Mouse (Mus musculus) kidney, adult 2 months (tissue): Measurements from ENCODE around the gene Dchs1. TPM values are rescaled to one million over a fixed set of nuclear protein-coding genes. Genes with fewer than 3 reads are reported as not detected.

ENCODE experiments used
- DNase-seq: peaks from one replicate; pipeline ENCODE4 v3.0.0; 2021
- H3K27ac ChIP-seq: fragments of 200-500 bp; 2 replicates; pipeline ENCODE4 v1.5.1; 2012; ENCODE audit warnings: low read depth, low read length, control low read depth, inconsistent platforms; ENCODE audit not compliant: insufficient read depth
- H3K27me3 ChIP-seq: fragments of 200-500 bp; replicated peaks from 2 replicates; pipeline ENCODE4 v1.6.1; 2012; ENCODE audit warnings: mild to moderate bottlenecking, moderate library complexity, low read length, inconsistent platforms; ENCODE audit not compliant: control insufficient read depth, insufficient read depth
- H3K36me3 ChIP-seq: fragments of 200-500 bp; 2 replicates; pipeline ENCODE4 v1.6.1; 2012; ENCODE audit warnings: mild to moderate bottlenecking, moderate library complexity, low read length, inconsistent platforms; ENCODE audit not compliant: control insufficient read depth, insufficient read depth
- H3K4me1 ChIP-seq: fragments of 200-500 bp; 2 replicates; pipeline ENCODE4 v1.6.1; 2011; ENCODE audit warnings: low read length; ENCODE audit not compliant: control insufficient read depth, insufficient read depth
- H3K4me3 ChIP-seq: fragments of 200-500 bp; 2 replicates; pipeline ENCODE4 v1.5.1; 2011; ENCODE audit warnings: mild to moderate bottlenecking, low read depth, low read length, control low read depth; ENCODE audit not compliant: insufficient read depth
- CTCF ChIP-seq: fragments of 200-500 bp; conservative IDR thresholded peaks from 2 replicates; pipeline ENCODE4 v1.5.1; 2011; ENCODE audit warnings: low read depth, mild to moderate bottlenecking, control low read depth, low read length, moderate library complexity, mixed read lengths; ENCODE audit not compliant: insufficient read depth, insufficient read length
- POLR2A ChIP-seq: fragments of 200-500 bp; IDR thresholded peaks from one replicate; pipeline ENCODE4 v1.6.1; 2011; ENCODE audit warnings: low read depth, low read length, control low read depth
- WGBS: fragments of 180-500 bp; shearing (Covaris S2); methylation state at CpG from one replicate; pipeline ENCODE4 v1.1.7; 2018; 5-methylcytosine and 5-hydroxymethylcytosine counted together
- polyA plus RNA-seq: library from polyadenylated mRNA; depleted of rRNA; stranded (reverse); fragments of >200 nt; gene quantifications from 2 replicates; pipeline ENCODE4 v1.2.3, GENCODE M21; 2012

The Dchs1 gene
- polyA plus RNA-seq, 1 experiment: 5.9 TPM

- Histone ChIP-seq H3K27ac (no peak overlapping the region), H3K4me1 (no peaks in the 10 kb centered on the region), H3K36me3 (no peaks in the 10 kb centered on the region), H3K4me3 (no peak overlapping the region), H3K27me3 (no peaks in the 10 kb centered on the region)
- no peak for DNase-seq
- 70% methylated on average over 5 of the region's 5 CpGs for WGBS
- TF ChIP-seq POLR2A (no peak), CTCF (no peak)
Observed at GRCm38 (mm10) chr7:105773041-105773440, 14.4 kb downstream of the Dchs1 start.

- DNase-seq: no peak
- Histone ChIP-seq H3K36me3 (no peaks in the 10 kb centered on the region), H3K4me1 (no peaks in the 10 kb centered on the region), H3K27me3 (no peaks in the 10 kb centered on the region), H3K27ac (no peak overlapping the region), H3K4me3 (no peak overlapping the region)
- 94% methylated on average over 15 of the region's 15 CpGs for WGBS
- TF ChIP-seq POLR2A (no peak), CTCF (no peak)
Observed at GRCm38 (mm10) chr7:105772331-105772730, 15.1 kb downstream of the Dchs1 start.

- 69% methylated on average over 3 of the region's 3 CpGs for WGBS
- Histone ChIP-seq H3K27ac (no peak overlapping the region), H3K4me1 (no peaks in the 10 kb centered on the region), H3K4me3 (no peak overlapping the region), H3K36me3 (no peaks in the 10 kb centered on the region), H3K27me3 (no peaks in the 10 kb centered on the region)
- DNase-seq: peak; percentile 43
- TF ChIP-seq POLR2A (no peak), CTCF (no peak)
Observed at GRCm38 (mm10) chr7:105769959-105770358, 17.5 kb downstream of the Dchs1 start.

- Histone ChIP-seq H3K36me3 (no peaks in the 10 kb centered on the region; the same call in 1 of the 2 replicates), H3K27me3 (no peaks in the 10 kb centered on the region), H3K4me3 (no peak overlapping the region), H3K27ac (peak overlapping the region; percentile 53), H3K4me1 (no peaks in the 10 kb centered on the region)
- WGBS: 36% methylated on average over 6 of the region's 6 CpGs
- TF ChIP-seq POLR2A (no peak), CTCF (no peak)
- DNase-seq: peak; percentile 68
Observed at GRCm38 (mm10) chr7:105767729-105768165, 19.7 kb downstream of the Dchs1 start.

- DNase-seq: no peak
- Histone ChIP-seq H3K4me3 (no peak overlapping the region), H3K27me3 (no peaks in the 10 kb centered on the region), H3K27ac (no peak overlapping the region), H3K4me1 (no peaks in the 10 kb centered on the region), H3K36me3 (no peaks in the 10 kb centered on the region; the same call in 1 of the 2 replicates)
- no peak for TF ChIP-seq CTCF
- TF ChIP-seq POLR2A: no peak
- WGBS: 94% methylated on average over 11 of the region's 11 CpGs
Observed at GRCm38 (mm10) chr7:105764331-105764730, 23.1 kb downstream of the Dchs1 start.

DNA sequence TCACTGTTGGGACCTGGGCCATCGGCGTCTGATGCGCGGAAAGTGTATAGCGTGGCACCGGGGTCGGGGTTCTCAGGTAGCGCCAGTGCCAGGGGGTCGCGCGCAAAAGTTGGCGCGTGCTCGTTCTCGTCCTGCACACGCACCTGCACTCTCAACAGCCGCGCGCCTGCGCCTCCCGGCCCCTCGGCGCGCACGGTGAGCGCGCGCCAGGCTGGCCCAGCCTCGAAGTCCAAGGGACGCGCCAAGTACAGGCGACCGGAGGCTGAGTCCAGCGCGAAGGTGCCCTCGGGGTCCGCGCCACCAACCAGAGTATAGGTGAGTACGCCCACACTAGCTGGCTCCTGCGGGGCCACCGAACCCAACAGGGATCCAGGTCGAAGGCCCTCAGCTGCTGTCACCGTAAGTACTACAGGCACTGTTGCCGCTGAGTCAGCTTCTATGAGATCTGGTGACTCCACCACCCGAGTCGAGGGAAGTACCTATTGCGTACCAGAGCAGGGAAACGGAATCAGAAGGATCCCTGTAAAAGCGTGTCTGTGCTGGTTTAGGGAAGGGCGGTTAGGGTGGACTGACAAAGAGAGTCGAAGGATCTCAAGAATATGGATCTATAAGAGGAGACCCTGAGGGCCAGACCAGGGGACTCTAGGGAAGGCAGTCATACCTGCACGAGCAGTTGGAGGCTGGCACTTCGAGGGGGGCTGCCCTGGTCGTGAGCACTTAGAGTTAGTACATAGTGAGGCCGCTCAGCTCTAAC is 24.8 kb downstream of the Dchs1 start:
- Histone ChIP-seq H3K4me3 (no peak overlapping the region), H3K27ac (no peak overlapping the region)
- 72% methylated on average over 55 of the region's 55 CpGs for WGBS

GRCm38 (mm10) chr7:105761813-105762484 is 25.5 kb downstream of the Dchs1 start:
- Histone ChIP-seq H3K36me3 (no peaks in the 10 kb centered on the region; the same call in 1 of the 2 replicates), H3K4me3 (no peak overlapping the region), H3K27me3 (no peaks in the 10 kb centered on the region), H3K4me1 (no peaks in the 10 kb centered on the region), H3K27ac (no peak overlapping the region)
- TF ChIP-seq POLR2A (no peak), CTCF (no peak)
- no peak for DNase-seq
- 62% methylated on average over 51 of the region's 51 CpGs for WGBS

More for the DNA sequence above, 24.8 kb downstream of the Dchs1 start:
- TF ChIP-seq POLR2A: no peak
- no peak for DNase-seq
- Histone ChIP-seq H3K4me1 (no peaks in the 10 kb centered on the region), H3K36me3 (no peaks in the 10 kb centered on the region; the same call in 1 of the 2 replicates), H3K27me3 (no peaks in the 10 kb centered on the region)
